Mouse (Mus musculus): ENCODE measurements at regions not wholly inside any gene's neighbourhood (a gene's known extent, or its start where the extent isn't known, plus 50 kb on each side); places are given as distances from the start of the nearest gene placed in this dataset.

DNA sequence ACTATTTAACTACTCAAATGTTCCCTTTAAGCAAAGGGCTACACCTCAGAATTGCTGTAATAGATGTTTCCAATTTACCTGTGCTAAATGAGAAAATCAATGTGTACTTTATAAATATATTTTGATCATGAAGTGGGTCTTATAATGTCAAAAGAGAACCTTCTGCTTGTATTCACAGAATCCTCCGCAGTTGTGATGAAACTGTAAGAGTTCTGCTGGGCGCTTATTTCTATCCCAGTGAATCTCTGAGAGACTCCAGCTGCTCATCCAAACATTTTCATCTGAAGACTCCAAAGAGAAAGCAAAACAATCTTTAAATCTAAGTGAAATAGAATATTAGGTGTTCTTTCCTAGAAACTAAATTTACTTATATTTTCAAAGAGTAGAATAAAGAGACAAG, 440.9 kb upstream of the Ccnh start:
- TF ChIP-seq CTCF (IDR thresholded peaks at IDR 0.05) (no peak), EP300 (IDR thresholded peaks at IDR 0.05) (no peak)
